Mouse (Mus musculus): ENCODE measurements around the gene Bmpr1b. TPM values are rescaled to one million over a fixed set of nuclear protein-coding genes. Genes with fewer than 3 reads are reported as not detected.

The Bmpr1b gene
- polyA plus RNA-seq, 1 experiment from 2014 or later = 4.1 TPM

DNA sequence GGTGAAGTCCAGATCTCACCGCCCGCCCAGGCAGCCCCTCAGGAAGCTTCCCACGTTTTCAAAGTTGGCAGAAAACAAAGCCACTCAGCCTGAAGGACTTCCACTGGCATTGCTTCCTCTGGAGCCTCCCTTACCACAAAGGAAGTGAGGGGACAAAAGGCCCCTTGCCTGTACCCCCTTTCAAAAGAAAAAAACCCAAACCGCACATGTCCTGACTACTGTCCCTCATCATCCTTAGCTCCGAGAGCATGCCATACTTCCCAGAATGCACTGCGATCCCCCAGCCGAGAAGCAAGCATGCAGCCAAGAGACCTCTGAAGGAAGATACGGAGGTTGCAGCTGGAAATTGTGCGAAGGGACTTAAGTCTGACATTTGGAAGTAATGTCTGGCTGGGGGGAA, 4.2 kb downstream of the Bmpr1b start:
- no peak overlapping the region for H3K4me2 ChIP-seq
- H3K4me3 ChIP-seq = no peak overlapping the region
- peaks cover 6% of the 10 kb centered on the region for H3K4me1 ChIP-seq
- peaks cover 48% of the 10 kb centered on the region for H3K27me3 ChIP-seq
- no peak for ATAC-seq (ENCODE audit: insufficient number of reproducible peaks, insufficient read depth, low FRiP score, low TSS enrichment, low read depth)
- no peaks in the 10 kb centered on the region for H3K9me3 ChIP-seq
- 51% methylated on average over 9 of the region's 9 CpGs for WGBS
- H3K27ac ChIP-seq = no peak overlapping the region
- H3K9ac ChIP-seq = no peak overlapping the region
- H3K36me3 ChIP-seq = no peaks in the 10 kb centered on the region

DNA sequence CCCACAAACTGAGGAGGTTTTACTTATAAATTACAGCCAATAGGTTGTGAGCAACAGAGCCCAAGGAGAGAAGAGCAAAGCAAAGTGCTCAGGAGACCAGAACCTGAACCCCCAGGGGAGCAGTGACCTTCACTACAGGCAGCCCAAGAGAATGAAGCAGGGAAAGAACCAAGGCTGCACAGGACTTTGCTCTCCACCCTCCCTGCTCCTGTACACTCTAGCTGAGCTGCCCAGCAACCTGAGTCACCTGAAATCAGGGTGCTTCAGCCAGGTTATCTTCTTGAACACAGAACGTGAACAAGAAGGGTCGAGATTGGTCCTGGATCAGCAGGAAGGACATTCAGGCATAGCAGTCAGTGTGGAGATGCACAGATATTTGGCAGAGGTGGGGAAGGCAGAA, 5.3 kb downstream of the Bmpr1b start:
- Histone ChIP-seq H3K27me3 (peaks cover 48% of the 10 kb centered on the region), H3K4me3 (no peak overlapping the region), H3K36me3 (no peaks in the 10 kb centered on the region), H3K9me3 (no peaks in the 10 kb centered on the region), H3K27ac (no peak overlapping the region), H3K4me1 (peaks cover 6% of the 10 kb centered on the region), H3K4me2 (no peak overlapping the region), H3K9ac (no peak overlapping the region)
- 84% methylated on average over 2 of the region's 2 CpGs for WGBS
- ATAC-seq (ENCODE audit: insufficient number of reproducible peaks, insufficient read depth, low FRiP score, low TSS enrichment, low read depth) = no peak

DNA sequence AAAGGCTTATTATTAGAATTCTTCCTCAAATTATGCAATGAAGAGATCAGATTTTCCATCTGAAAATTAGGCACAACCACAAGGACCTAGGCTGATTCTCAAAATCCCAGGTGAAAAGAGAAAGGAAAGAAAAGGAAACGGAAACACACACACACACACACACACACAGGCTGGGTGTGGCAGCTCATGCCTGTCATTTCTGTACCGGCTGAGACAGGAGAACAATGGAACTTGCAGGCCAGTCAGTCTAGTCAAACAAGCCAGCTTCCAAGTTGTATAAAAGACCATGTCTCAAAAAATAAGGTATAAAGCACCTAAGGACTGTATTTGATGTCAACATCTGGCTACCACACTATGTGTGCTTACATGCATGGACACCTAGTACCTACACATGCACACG, 7.8 kb downstream of the Bmpr1b start:
- Histone ChIP-seq H3K27me3 (peaks cover 31% of the 10 kb centered on the region), H3K27ac (no peak overlapping the region), H3K9ac (no peak overlapping the region), H3K4me1 (peaks cover 3% of the 10 kb centered on the region; the same call in 1 of the 2 replicates), H3K36me3 (no peaks in the 10 kb centered on the region), H3K4me3 (no peak overlapping the region), H3K9me3 (no peaks in the 10 kb centered on the region), H3K4me2 (no peak overlapping the region)
- 45% methylated on average over 3 of the region's 3 CpGs for WGBS
- no peak for ATAC-seq (ENCODE audit: insufficient number of reproducible peaks, insufficient read depth, low FRiP score, low TSS enrichment, low read depth)

DNA sequence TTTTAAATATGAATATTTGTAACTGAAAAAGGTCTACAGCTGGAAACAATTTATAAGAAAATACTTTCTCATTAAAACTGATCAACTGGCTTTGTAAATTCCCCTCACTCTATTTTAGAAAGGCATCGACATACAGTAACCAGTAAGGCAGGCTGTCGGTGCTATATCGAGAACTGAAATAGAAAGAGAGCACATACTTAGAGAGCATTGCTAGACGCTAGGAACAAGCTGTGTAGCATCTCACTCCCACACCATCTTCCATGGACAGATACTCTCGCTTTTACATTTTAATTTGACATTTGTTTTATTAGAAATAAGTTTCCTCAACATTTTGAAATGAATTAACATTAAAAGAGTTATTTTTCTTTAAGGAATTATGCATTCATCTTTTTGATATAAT, 17.2 kb downstream of the Bmpr1b start:
- no peak overlapping the region for H3K4me2 ChIP-seq
- H3K4me3 ChIP-seq = no peak overlapping the region
- H3K9ac ChIP-seq = no peak overlapping the region
- ATAC-seq (ENCODE audit: insufficient number of reproducible peaks, insufficient read depth, low FRiP score, low TSS enrichment, low read depth) = no peak
- no peaks in the 10 kb centered on the region for H3K9me3 ChIP-seq
- H3K4me1 ChIP-seq = no peaks in the 10 kb centered on the region
- no peaks in the 10 kb centered on the region for H3K36me3 ChIP-seq
- no peak overlapping the region for H3K27ac ChIP-seq
- 62% methylated on average over 5 of the region's 5 CpGs for WGBS
- H3K27me3 ChIP-seq = 0 out of 2 replicates have a peak, but pooled peaks cover 3% of the 10 kb centered on the region

DNA sequence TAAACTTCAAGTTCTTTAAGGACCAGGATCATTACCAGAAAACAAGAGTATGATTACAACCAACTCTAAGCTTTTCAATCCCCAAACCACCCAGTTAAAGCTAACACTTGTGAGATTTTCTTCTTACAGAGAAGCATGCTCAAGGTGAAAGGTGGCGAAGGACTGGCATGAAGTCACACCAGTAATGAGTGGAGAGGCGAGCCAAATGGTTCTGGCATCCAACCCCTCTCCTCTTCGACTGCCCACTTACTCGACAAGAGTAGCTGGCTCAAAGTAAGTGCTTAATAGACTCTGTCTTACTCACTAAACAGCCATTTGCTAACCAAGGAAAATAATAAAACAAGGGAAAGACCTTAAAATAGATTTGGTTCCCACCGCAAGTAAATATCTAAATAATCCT, 30.4 kb downstream of the Bmpr1b start:
- H3K4me1 ChIP-seq = no peaks in the 10 kb centered on the region
- no peaks in the 10 kb centered on the region for H3K36me3 ChIP-seq
- no peak overlapping the region for H3K27ac ChIP-seq
- H3K4me2 ChIP-seq = no peak overlapping the region
- ATAC-seq (ENCODE audit: insufficient number of reproducible peaks, insufficient read depth, low FRiP score, low TSS enrichment, low read depth) = no peak
- no peak overlapping the region for H3K9ac ChIP-seq
- 86% methylated on average over 5 of the region's 5 CpGs for WGBS
- H3K9me3 ChIP-seq = no peaks in the 10 kb centered on the region
- no peak overlapping the region for H3K4me3 ChIP-seq
- no peaks in the 10 kb centered on the region for H3K27me3 ChIP-seq

DNA sequence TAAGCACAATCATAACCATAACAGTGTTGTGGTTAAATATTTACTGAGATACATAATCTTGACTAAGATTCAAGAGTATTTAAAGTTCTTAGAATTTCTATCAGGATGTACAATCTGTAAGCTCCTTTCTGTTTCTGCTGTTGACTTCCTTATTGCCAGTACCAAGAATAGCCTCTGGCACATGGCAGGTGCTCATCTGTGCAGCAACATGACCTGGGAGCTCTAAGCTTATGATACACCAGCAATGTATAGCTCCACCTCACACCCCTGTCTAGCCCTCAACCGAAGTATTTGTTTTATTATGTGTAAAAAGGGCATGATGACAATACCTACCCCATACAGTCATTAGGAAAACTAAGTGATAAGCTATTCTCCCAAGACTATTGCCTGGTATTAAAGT, 42.8 kb downstream of the Bmpr1b start:
- H3K4me3 ChIP-seq = no peak overlapping the region
- H3K9me3 ChIP-seq = no peaks in the 10 kb centered on the region
- H3K36me3 ChIP-seq = no peaks in the 10 kb centered on the region
- H3K4me1 ChIP-seq = no peaks in the 10 kb centered on the region
- ATAC-seq (ENCODE audit: insufficient number of reproducible peaks, insufficient read depth, low FRiP score, low TSS enrichment, low read depth) = no peak
- no peaks in the 10 kb centered on the region for H3K27me3 ChIP-seq
- H3K27ac ChIP-seq = no peak overlapping the region
- no peak overlapping the region for H3K4me2 ChIP-seq
- H3K9ac ChIP-seq = no peak overlapping the region
- 86% methylated on average over 1 of the region's 1 CpGs for WGBS

DNA sequence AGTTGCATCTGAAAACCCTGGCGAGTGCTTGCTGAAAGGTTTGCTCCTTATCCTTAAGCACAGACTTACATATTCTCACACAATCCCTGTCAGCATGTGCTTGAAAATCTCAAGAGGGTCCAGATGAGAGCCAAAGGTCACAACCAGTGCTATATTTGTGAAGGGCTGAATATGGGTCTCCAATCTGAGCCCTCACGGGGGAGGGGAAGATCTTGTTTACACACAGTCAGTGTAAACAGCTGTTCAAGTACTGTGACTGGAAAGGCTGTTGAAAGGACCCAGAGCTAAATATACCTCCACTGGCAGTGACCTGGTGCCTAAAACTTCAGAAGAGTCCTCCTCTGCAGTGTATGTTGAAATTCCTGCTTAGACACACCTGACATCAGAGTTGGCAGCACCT, 43.7 kb downstream of the Bmpr1b start:
- no peak for ATAC-seq (ENCODE audit: insufficient number of reproducible peaks, insufficient read depth, low FRiP score, low TSS enrichment, low read depth)
- H3K4me1 ChIP-seq = no peaks in the 10 kb centered on the region
- 63% methylated on average over 2 of the region's 2 CpGs for WGBS
- H3K27me3 ChIP-seq = no peaks in the 10 kb centered on the region
- no peak overlapping the region for H3K9ac ChIP-seq
- H3K36me3 ChIP-seq = no peaks in the 10 kb centered on the region
- no peak overlapping the region for H3K4me2 ChIP-seq
- no peaks in the 10 kb centered on the region for H3K9me3 ChIP-seq
- H3K27ac ChIP-seq = no peak overlapping the region
- H3K4me3 ChIP-seq = no peak overlapping the region

DNA sequence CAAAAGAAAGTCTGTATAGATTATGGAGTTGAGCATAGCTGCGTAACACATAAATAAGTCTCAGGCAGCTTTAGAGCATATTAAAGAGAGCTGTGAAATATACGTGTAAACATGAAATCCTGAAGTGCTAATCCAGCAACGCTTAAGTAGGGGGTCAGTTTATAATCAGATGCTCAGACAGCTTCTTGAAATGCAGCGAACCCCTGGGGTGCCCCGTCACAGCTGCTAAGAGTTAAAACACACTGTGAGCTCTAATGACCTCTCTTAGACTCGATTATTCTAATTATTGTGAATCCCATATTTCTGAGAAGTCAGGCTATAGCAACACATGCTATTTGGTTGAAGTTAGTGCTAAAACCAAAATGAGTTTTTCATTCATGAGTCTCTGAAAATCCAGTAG, 45.0 kb downstream of the Bmpr1b start:
- Histone ChIP-seq H3K27ac (no peak overlapping the region), H3K27me3 (peaks cover 4% of the 10 kb centered on the region; the same call in 1 of the 2 replicates), H3K36me3 (no peaks in the 10 kb centered on the region), H3K9ac (no peak overlapping the region), H3K4me3 (no peak overlapping the region), H3K9me3 (no peaks in the 10 kb centered on the region), H3K4me1 (no peaks in the 10 kb centered on the region; the same call in 1 of the 2 replicates), H3K4me2 (no peak overlapping the region)
- no peak for ATAC-seq (ENCODE audit: insufficient number of reproducible peaks, insufficient read depth, low FRiP score, low TSS enrichment, low read depth)
- 42% methylated on average over 6 of the region's 6 CpGs for WGBS

DNA sequence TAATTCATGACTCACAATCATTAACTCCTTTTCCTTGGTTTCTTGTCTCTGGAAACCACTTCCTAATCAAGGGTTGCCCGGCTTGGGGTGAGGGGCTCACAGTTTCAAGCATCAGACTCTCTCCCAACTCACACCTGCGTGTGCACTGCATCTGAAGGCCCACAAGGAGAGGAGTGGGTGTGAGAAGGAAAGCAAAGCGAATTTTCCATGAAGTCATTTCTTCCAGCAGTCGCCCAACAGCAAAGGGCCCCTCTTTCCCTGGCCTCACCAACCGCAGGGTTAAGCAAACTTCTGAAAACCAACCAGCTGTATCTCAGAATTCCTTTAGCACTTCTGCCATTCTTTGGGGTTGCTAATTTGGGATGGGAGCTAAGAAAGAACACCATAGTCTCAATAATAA, 46.8 kb downstream of the Bmpr1b start:
- ATAC-seq (ENCODE audit: insufficient number of reproducible peaks, insufficient read depth, low FRiP score, low TSS enrichment, low read depth) = no peak
- WGBS = 82% methylated on average over 5 of the region's 5 CpGs

DNA sequence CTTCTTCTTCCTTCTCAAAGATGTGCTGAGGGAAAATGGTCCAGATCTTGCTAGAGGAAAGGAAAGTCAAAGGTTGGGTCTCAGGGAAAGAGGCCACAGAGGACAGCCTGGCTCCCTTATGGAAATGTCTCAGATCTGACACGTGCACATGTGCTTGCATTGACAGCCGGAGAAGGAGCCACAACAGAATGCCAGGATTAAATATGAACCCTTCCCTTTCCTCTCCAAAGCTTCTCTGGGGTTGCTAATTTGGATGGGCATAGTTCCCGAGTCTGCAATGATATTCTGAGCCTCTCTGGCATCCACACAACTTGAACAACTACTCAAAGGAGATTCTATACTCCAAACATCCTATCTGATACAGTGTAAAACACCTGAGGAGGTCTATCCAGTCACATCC, 48.4 kb downstream of the Bmpr1b start:
- Histone ChIP-seq H3K4me2 (no peak overlapping the region), H3K27ac (no peak overlapping the region), H3K9ac (no peak overlapping the region), H3K36me3 (no peaks in the 10 kb centered on the region), H3K4me3 (no peak overlapping the region), H3K4me1 (no peaks in the 10 kb centered on the region; the same call in 1 of the 2 replicates), H3K9me3 (no peaks in the 10 kb centered on the region), H3K27me3 (peaks cover 7% of the 10 kb centered on the region)
- 59% methylated on average over 3 of the region's 3 CpGs for WGBS
- ATAC-seq (ENCODE audit: insufficient number of reproducible peaks, insufficient read depth, low FRiP score, low TSS enrichment, low read depth) = no peak

More for the DNA sequence above, 46.8 kb downstream of the Bmpr1b start:
- Histone ChIP-seq H3K9me3 (no peaks in the 10 kb centered on the region), H3K9ac (no peak overlapping the region), H3K27me3 (peaks cover 7% of the 10 kb centered on the region), H3K4me1 (no peaks in the 10 kb centered on the region; the same call in 1 of the 2 replicates), H3K4me3 (no peak overlapping the region), H3K36me3 (no peaks in the 10 kb centered on the region), H3K4me2 (no peak overlapping the region), H3K27ac (no peak overlapping the region)

DNA sequence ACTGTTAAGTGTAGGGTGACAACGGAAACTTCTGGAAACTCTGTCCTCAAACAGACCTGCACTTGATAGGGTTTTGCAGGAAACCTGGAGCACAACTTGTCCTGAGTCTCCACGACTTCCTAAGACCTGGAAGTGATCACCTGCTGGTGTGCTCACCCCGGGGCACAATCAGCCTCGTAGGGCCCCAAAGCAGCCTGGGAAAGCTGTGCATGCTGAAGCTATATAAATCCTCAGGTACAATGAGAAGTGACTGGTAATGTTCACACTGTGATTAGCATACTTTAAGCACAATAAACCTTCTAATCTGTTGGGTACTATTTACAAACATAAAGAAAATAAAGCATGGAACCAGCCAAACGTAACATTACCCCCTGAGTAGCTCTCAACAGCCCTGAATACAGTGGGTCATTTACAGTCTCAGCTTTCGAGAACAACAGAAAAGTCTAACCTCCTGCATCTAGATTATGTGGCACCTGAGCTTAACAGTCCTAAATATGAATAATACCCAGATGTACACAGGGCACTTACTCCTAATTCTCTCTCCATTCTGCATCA, 54.4 kb downstream of the Bmpr1b start:
- H3K4me3 ChIP-seq = no peak overlapping the region
- H3K4me1 ChIP-seq = peaks cover 7% of the 10 kb centered on the region
- WGBS = 49% methylated on average over 6 of the region's 6 CpGs
- H3K36me3 ChIP-seq = no peaks in the 10 kb centered on the region
- H3K27ac ChIP-seq = no peak overlapping the region
- H3K9ac ChIP-seq = no peak overlapping the region
- no peak overlapping the region for H3K4me2 ChIP-seq
- no peaks in the 10 kb centered on the region for H3K9me3 ChIP-seq
- peaks cover 4% of the 10 kb centered on the region for H3K27me3 ChIP-seq
- no peak for ATAC-seq (ENCODE audit: insufficient number of reproducible peaks, insufficient read depth, low FRiP score, low TSS enrichment, low read depth)

DNA sequence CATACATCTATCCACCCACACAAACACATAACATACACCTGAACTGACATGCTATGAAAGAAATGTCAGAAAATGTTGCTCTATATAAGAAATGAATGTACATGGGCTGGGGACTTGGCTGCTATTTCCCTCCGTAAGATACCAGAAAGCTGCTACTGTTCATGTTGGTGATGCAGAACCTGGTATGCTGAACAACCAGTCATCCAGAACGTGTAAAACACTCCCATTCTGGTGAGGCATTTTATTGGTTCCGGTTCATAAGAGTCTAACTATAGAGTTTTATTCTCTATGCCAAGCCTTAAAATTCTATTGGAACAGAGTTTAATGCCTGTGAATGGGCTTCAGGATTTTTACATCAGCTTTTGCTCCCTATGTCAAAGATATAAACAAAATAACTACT, 55.0 kb downstream of the Bmpr1b start:
- ATAC-seq (ENCODE audit: insufficient number of reproducible peaks, insufficient read depth, low FRiP score, low TSS enrichment, low read depth) = no peak
- H3K4me1 ChIP-seq = peaks cover 7% of the 10 kb centered on the region
- no peaks in the 10 kb centered on the region for H3K36me3 ChIP-seq
- H3K9ac ChIP-seq = no peak overlapping the region
- H3K4me2 ChIP-seq = no peak overlapping the region
- H3K4me3 ChIP-seq = no peak overlapping the region
- H3K27ac ChIP-seq = no peak overlapping the region
- H3K27me3 ChIP-seq = peaks cover 3% of the 10 kb centered on the region; the same call in 1 of the 2 replicates
- no peaks in the 10 kb centered on the region for H3K9me3 ChIP-seq
- 77% methylated on average over 3 of the region's 3 CpGs for WGBS

All from embryonic facial prominence, embryonic 13.5 days (tissue).